Mouse (Mus musculus) liver, postnatal 0 days (tissue): ENCODE measurements at regions not wholly inside any gene's neighbourhood (a gene's known extent, or its start where the extent isn't known, plus 50 kb on each side); places are given as distances from the start of the nearest gene placed in this dataset.

ENCODE experiments used
- CTCF ChIP-seq: sonication (generic); IDR thresholded peaks from 2 replicates; pipeline ENCODE4 v1.5.1; 2016; ENCODE audit warnings: antibody characterized with exemption, low read depth
- EP300 ChIP-seq: IDR thresholded peaks from 2 replicates; pipeline ENCODE4 v1.6.1; 2016; ENCODE audit warnings: antibody characterized with exemption, low read depth, mild to moderate bottlenecking

DNA sequence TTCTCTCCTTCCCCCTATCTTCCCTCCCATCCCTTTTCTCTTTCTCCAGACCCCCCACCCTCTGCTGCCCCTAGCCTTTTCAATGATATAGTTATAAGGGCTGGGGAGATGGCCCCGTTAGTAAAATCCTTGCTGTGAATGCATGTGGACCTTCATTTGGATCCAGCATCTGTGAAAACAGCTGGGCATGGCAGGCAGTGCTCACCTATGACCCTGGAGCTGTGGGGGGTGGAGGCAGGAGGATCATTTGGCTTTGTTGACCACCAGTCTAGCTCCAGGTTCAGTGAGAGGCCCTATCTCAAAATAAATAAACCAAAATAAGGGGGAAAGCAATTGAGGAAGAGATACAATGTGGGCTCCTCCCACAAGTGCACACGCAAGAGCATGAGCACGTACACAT is 105.3 kb upstream of the S1pr3 start:
- TF ChIP-seq CTCF (no peak), EP300 (no peak)
